In genomic region chr2:161164320-161164719, GRCm38 (mm10) we compare ENCODE assay signal across 2 mouse cellular contexts.
TF ChIP-seq lines count a peak whose summit lies in the region.

No protein-coding gene starts in this region.

TF ChIP-seq in CH12.LX, 34 proteins besides CTCF, POLR2A, EP300 and RAD21 (continued from another document):
- TF ChIP-seq JUN (IDR thresholded peaks at IDR 0.05; ENCODE audit: insufficient read depth, low read depth, low read length): no peak
- no peak for TF ChIP-seq BHLHE40 (IDR thresholded peaks at IDR 0.05; ENCODE audit: low read depth, low read length)
- no peak for TF ChIP-seq SIN3A (IDR thresholded peaks at IDR 0.05; ENCODE audit: low read length)
- no peak for TF ChIP-seq MYC (IDR thresholded peaks at IDR 0.05; ENCODE audit: low read depth, low read length)
- TF ChIP-seq CHD2 (IDR thresholded peaks at IDR 0.05; ENCODE audit: low read length): no peak
- TF ChIP-seq USF2 (conservative IDR thresholded peaks at IDR 0.05; ENCODE audit: low read depth, low read length): no peak
- TF ChIP-seq TCF12 (IDR thresholded peaks at IDR 0.05; ENCODE audit: low read depth, low read length): no peak
- TF ChIP-seq IRF4 (IDR thresholded peaks at IDR 0.05; ENCODE audit: low read depth, low read length): no peak
- no peak for TF ChIP-seq PAX5 (IDR thresholded peaks at IDR 0.05; ENCODE audit: low read length)
- TF ChIP-seq ELF1 (IDR thresholded peaks at IDR 0.05; ENCODE audit: low read depth, low read length): no peak
- no peak for TF ChIP-seq USF1 (IDR thresholded peaks at IDR 0.05; ENCODE audit: low read depth, low read length)
- TF ChIP-seq MEF2A (IDR thresholded peaks at IDR 0.05; ENCODE audit: borderline replicate concordance, low read depth, low read length): no peak

TF ChIP-seq in myocyte, 11 proteins besides CTCF, POLR2A, EP300 and RAD21 (continued from another document):
- TF ChIP-seq CEBPB (IDR thresholded peaks at IDR 0.05; ENCODE audit: insufficient read depth, poor library complexity, severe bottlenecking) (no peak), SRF (IDR thresholded peaks at IDR 0.05; ENCODE audit: control insufficient read depth, insufficient read length, low read depth) (no peak), REST (IDR thresholded peaks at IDR 0.05; ENCODE audit: insufficient read depth, insufficient read length) (no peak)
